Comparison of ENCODE assay signal across 7 mouse cellular contexts in the genomic region with DNA sequence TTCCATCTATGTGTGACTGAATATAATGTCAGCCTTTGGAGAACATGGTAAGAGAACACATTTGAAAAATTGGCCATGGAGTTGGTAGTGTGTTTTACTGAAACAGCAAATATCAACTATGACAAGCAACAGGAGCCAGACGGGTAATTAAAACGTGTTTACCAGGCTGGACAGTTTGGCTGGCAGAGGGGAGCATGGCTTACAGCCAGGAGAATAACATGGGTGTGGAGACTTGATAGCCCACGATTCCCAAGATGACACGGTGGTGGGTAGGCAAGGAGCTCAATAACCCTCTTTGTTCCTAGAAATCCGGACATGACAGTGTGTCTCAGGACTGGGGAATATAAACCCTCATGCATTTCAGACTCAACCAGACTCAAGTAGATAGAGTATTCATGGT.
DNase-seq lines count a peak whose midpoint lies in the region.
"Had no signal": no experiment of that assay in that cellular context is flagged by ENCODE, and none has a peak within 500 bp of the region (broad histone marks: within the 10 kb centered on the region; RNA-seq: fewer than 3 reads in every experiment).

No protein-coding gene starts in this region.

- intact Hi-C loops in left cerebral cortex, postnatal 4 days (cut with DNase I), result loop anchor here (5.0 to 10.0 kb wide), 2 partner anchors 184 to 506 kb away; a partner anchor contains a TSS

- DNase-seq in cerebellum, postnatal 10 days, result peak; percentile 52 to 60
- no peak for DNase-seq in cerebellum, adult 11 months
- peak; percentile 24 to 44 for DNase-seq in cerebellum, postnatal 14 days
- no peak for DNase-seq in cerebellum, adult 18-20 months
- DNase-seq in left cerebral cortex, postnatal 4 days, result peak; percentile 30
- DNase-seq in left cerebral cortex, adult 11 months (ENCODE audit: low spot score), result no peak
- DNase-seq: adrenal gland, adult 8-10 months had no signal

Comparison
In these comparisons a context has a peak if more than half of its experiments do, and no peak if none do; other contexts are left out.
1. DNase-seq: peak in cerebellum, postnatal 10 days (2 of 2), cerebellum, postnatal 14 days (2 of 2) and left cerebral cortex, postnatal 4 days (single experiment); none in cerebellum, adult 11 months (single experiment), cerebellum, adult 18-20 months (0 of 2) and left cerebral cortex, adult 11 months (single experiment).